Mouse (Mus musculus): Measurements from ENCODE around the gene Rbm17.

DNA sequence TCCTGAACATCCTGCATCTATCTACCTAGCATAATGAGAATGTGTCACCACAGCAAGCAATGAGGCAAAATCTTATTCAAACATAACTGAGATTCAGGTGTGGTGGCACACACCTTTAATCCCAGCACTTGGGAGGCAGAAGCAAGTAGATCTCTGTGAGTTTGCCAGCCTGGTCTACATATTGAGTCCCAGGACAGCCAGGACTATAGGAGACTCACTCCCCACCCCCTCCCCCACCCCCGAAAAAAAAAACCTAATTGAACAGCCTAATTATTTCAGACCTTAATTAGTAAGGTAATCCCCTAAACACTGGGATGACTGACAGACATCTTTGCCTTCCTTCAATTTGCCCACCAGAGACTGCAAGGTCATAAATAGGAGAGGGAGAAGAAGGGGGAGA lies 52.2 kb downstream of the Rbm17 start:
- TF ChIP-seq CTCF (IDR thresholded peaks at IDR 0.05; ENCODE audit: control insufficient read depth, insufficient read depth, insufficient replicate concordance, low read depth, low read length) = no peak
- TF ChIP-seq POLR2A (IDR thresholded peaks at IDR 0.05; ENCODE audit: control insufficient read depth, low read depth, low read length) = no peak

Data from testis, adult 2 months (tissue).